Mouse (Mus musculus): ENCODE results near the gene Olfr123.

GRCm38 (mm10) chr17:37832649-37833048 is 39.3 kb downstream of the Olfr123 start, which contains the start of gene Olfr125:
- no peak for TF ChIP-seq CTCF (IDR thresholded peaks at IDR 0.05; ENCODE audit: borderline replicate concordance, extremely low read depth, insufficient read depth, insufficient read length)
- no peak for TF ChIP-seq POLR2A (IDR thresholded peaks at IDR 0.05; ENCODE audit: borderline replicate concordance, extremely low read depth, insufficient read depth, insufficient read length, poor library complexity, severe bottlenecking)

Data from brain, embryonic 14.5 days (tissue).